ENCODE assay signal across 18 mouse cellular contexts in genomic region chr8:92472257-92472656, GRCm38 (mm10).
DNase-seq lines count a peak whose midpoint lies in the region; ATAC-seq and TF ChIP-seq lines count a peak whose summit lies in the region.
"Had no signal": no experiment of that assay in that cellular context is flagged by ENCODE, and none has a peak within 500 bp of the region (broad histone marks: within the 10 kb centered on the region; RNA-seq: fewer than 3 reads in every experiment).

No protein-coding gene starts in this region.

- DNase-seq in brain, adult 2 months (ENCODE audit: low read depth, low spot score): peak; percentile 14
- peak; percentile 61 for DNase-seq in brain, embryonic 14.5 days (ENCODE audit: low read depth)
- DNase-seq: adrenal gland, adult 2 months; adrenal gland, postnatal 25 days; cerebellum, adult 11 months; cerebellum, adult 8-10 months; cerebellum, postnatal 14 days; embryo, embryonic 11 days; gastrocnemius, adult 2 months; gastrocnemius, postnatal 25 days had no signal

- WGBS in forebrain, embryonic 16.5 days: 47% methylated on average over 7 of the region's 7 CpGs
- WGBS in forebrain, embryonic 12.5 days: 70% methylated on average over 7 of the region's 7 CpGs
- WGBS in hindbrain, embryonic 16.5 days: 50% methylated on average over 7 of the region's 7 CpGs
- 51% methylated on average over 7 of the region's 7 CpGs for WGBS in hindbrain, embryonic 13.5 days

- TF ChIP-seq CTCF in brain, embryonic 14.5 days (IDR thresholded peaks at IDR 0.05; ENCODE audit: borderline replicate concordance, extremely low read depth, insufficient read depth, insufficient read length): no peak

- no peaks in the 10 kb centered on the region for H3K9me3 ChIP-seq in forebrain, embryonic 16.5 days (ENCODE audit: control insufficient read depth, low read length)
- no peaks in the 10 kb centered on the region for H3K9me3 ChIP-seq in forebrain, embryonic 12.5 days
- no peaks in the 10 kb centered on the region for H3K9me3 ChIP-seq in hindbrain, embryonic 16.5 days (ENCODE audit: control insufficient read depth, low read length)
- no peaks in the 10 kb centered on the region for H3K9me3 ChIP-seq in hindbrain, embryonic 13.5 days
- H3K9me3 ChIP-seq: embryonic facial prominence, embryonic 12.5 days; heart, embryonic 12.5 days; hindbrain, embryonic 10.5 days; intestine, embryonic 15.5 days had no signal

- TF ChIP-seq POLR2A in brain, embryonic 14.5 days (IDR thresholded peaks at IDR 0.05; ENCODE audit: borderline replicate concordance, extremely low read depth, insufficient read depth, insufficient read length, poor library complexity, severe bottlenecking): no peak

- H3K4me1 ChIP-seq in forebrain, embryonic 16.5 days (replicated peaks; ENCODE audit: control insufficient read depth, insufficient read depth, low read length): peaks cover 12% of the 10 kb centered on the region
- H3K4me1 ChIP-seq in forebrain, embryonic 12.5 days: peaks cover 20% of the 10 kb centered on the region
- H3K4me1 ChIP-seq in hindbrain, embryonic 16.5 days (ENCODE audit: control insufficient read depth, insufficient read depth, low read depth, low read length): peaks cover 8% of the 10 kb centered on the region
- H3K4me1 ChIP-seq in hindbrain, embryonic 13.5 days (replicated peaks): peaks cover 19% of the 10 kb centered on the region
- H3K4me1 ChIP-seq: heart, embryonic 12.5 days; intestine, embryonic 15.5 days had no signal

- H3K27me3 ChIP-seq in forebrain, embryonic 16.5 days (replicated peaks; ENCODE audit: control insufficient read depth, insufficient read depth, low read length): peaks cover 3% of the 10 kb centered on the region; the same call in 1 of the 2 replicates
- peaks cover 57% of the 10 kb centered on the region for H3K27me3 ChIP-seq in forebrain, embryonic 12.5 days
- H3K27me3 ChIP-seq in hindbrain, embryonic 16.5 days (replicated peaks; ENCODE audit: control insufficient read depth, insufficient read depth, low read length): no peaks in the 10 kb centered on the region; the same call in 1 of the 2 replicates
- peaks cover 36% of the 10 kb centered on the region for H3K27me3 ChIP-seq in hindbrain, embryonic 13.5 days

- no peak overlapping the region for H3K4me3 ChIP-seq in forebrain, embryonic 16.5 days (replicated peaks; ENCODE audit: low read length)
- H3K4me3 ChIP-seq in forebrain, embryonic 12.5 days (replicated peaks): no peak overlapping the region
- no peak overlapping the region for H3K4me3 ChIP-seq in hindbrain, embryonic 16.5 days (ENCODE audit: low read length)
- H3K4me3 ChIP-seq in hindbrain, embryonic 13.5 days: no peak overlapping the region
- H3K4me3 ChIP-seq: embryonic facial prominence, embryonic 12.5 days; gastrocnemius, adult 2 months; heart, embryonic 12.5 days; hindbrain, embryonic 10.5 days; intestine, embryonic 15.5 days had no signal

- H3K9ac ChIP-seq in forebrain, embryonic 16.5 days (replicated peaks; ENCODE audit: low read depth, low read length): no peak overlapping the region
- H3K9ac ChIP-seq in forebrain, embryonic 12.5 days: no peak overlapping the region
- H3K9ac ChIP-seq in hindbrain, embryonic 16.5 days (ENCODE audit: low read depth, low read length): no peak overlapping the region
- H3K9ac ChIP-seq in hindbrain, embryonic 13.5 days: no peak overlapping the region
- H3K9ac ChIP-seq: embryonic facial prominence, embryonic 12.5 days; heart, embryonic 12.5 days; intestine, embryonic 15.5 days had no signal

- ATAC-seq in forebrain, embryonic 16.5 days: peak; percentile 80
- no peak for ATAC-seq in forebrain, embryonic 12.5 days (ENCODE audit: low FRiP score)
- peak; percentile 40; the same call in 1 of the 2 replicates for ATAC-seq in hindbrain, embryonic 16.5 days
- ATAC-seq in hindbrain, embryonic 13.5 days (ENCODE audit: low FRiP score): no peak

- H3K4me2 ChIP-seq in forebrain, embryonic 16.5 days (ENCODE audit: low read length): no peak overlapping the region
- no peak overlapping the region for H3K4me2 ChIP-seq in forebrain, embryonic 12.5 days
- no peak overlapping the region for H3K4me2 ChIP-seq in hindbrain, embryonic 16.5 days (ENCODE audit: low read length)
- H3K4me2 ChIP-seq in hindbrain, embryonic 13.5 days: no peak overlapping the region
- H3K4me2 ChIP-seq: embryonic facial prominence, embryonic 12.5 days; heart, embryonic 12.5 days; intestine, embryonic 15.5 days had no signal

- no peaks in the 10 kb centered on the region for H3K36me3 ChIP-seq in forebrain, embryonic 16.5 days (ENCODE audit: control insufficient read depth, insufficient read depth)
- no peaks in the 10 kb centered on the region for H3K36me3 ChIP-seq in forebrain, embryonic 12.5 days (replicated peaks)
- H3K36me3 ChIP-seq in hindbrain, embryonic 16.5 days (ENCODE audit: control insufficient read depth, insufficient read depth, low read length): no peaks in the 10 kb centered on the region
- H3K36me3 ChIP-seq in hindbrain, embryonic 13.5 days: no peaks in the 10 kb centered on the region
- H3K36me3 ChIP-seq: embryonic facial prominence, embryonic 12.5 days; heart, embryonic 12.5 days; hindbrain, embryonic 10.5 days; intestine, embryonic 15.5 days had no signal

- H3K27ac ChIP-seq in forebrain, embryonic 16.5 days (ENCODE audit: low read length): no peak overlapping the region
- no peak overlapping the region for H3K27ac ChIP-seq in forebrain, embryonic 12.5 days
- H3K27ac ChIP-seq in hindbrain, embryonic 16.5 days (ENCODE audit: low read depth, low read length): no peak overlapping the region
- H3K27ac ChIP-seq in hindbrain, embryonic 13.5 days: no peak overlapping the region; the same call in 1 of the 2 replicates
- H3K27ac ChIP-seq: embryonic facial prominence, embryonic 12.5 days; gastrocnemius, adult 2 months; hindbrain, embryonic 10.5 days; intestine, embryonic 15.5 days had no signal

Comparison
In these comparisons a context has a peak if more than half of its experiments do, and no peak if none do; other contexts are left out.
1. ATAC-seq: peak in forebrain, embryonic 16.5 days (single experiment) and hindbrain, embryonic 16.5 days (single experiment); none in forebrain, embryonic 12.5 days (single experiment) and hindbrain, embryonic 13.5 days (single experiment).